Mouse (Mus musculus): ENCODE data around the gene Gm44965. TPM values are rescaled to one million over a fixed set of nuclear protein-coding genes. Genes with fewer than 3 reads are reported as not detected.

Gm44965 gene
- polyA plus RNA-seq (2012; ENCODE audit: low replicate concordance), result 1.0 TPM in 1 of 2 replicates, not detected in the other

GRCm38 (mm10) chr6:48593158-48594042 is at the start of gene Gm44965, which contains the start of gene Repin1:
TSS of gene Gm44965 (plus strand) at chr6:48593941.
TSS of gene Repin1 (plus strand) at chr6:48593883.

GRCm38 (mm10) chr6:48554280-48555103 is 39.2 kb upstream of the Gm44965 start, which contains the start of gene Lrrc61:
TSS of gene Lrrc61 (plus strand) at chr6:48554796.

GRCm38 (mm10) chr6:48572572-48573061 is 21.1 kb upstream of the Gm44965 start, which contains the start of gene Rarres2:
TSS of gene Rarres2 (minus strand) at chr6:48572789.

GRCm38 (mm10) chr6:48589194-48589750 is 4.5 kb upstream of the Gm44965 start, which contains the start of gene Gm45021:
TSS of gene Gm45021 (plus strand) at chr6:48589610.

GRCm38 (mm10) chr6:48601271-48602079 is 7.7 kb downstream of the Gm44965 start, which contains the start of gene Zfp775:
TSS of gene Zfp775 (plus strand) at chr6:48602063.

GRCm38 (mm10) chr6:48626464-48626863 is 32.7 kb downstream of the Gm44965 start, which contains the start of gene AI854703:
TSS of gene AI854703 (plus strand) at chr6:48626764.

GRCm38 (mm10) chr6:48646995-48647394 is 53.3 kb downstream of the Gm44965 start, which contains the start of gene Gimap8:
TSS of gene Gimap8 (plus strand) at chr6:48647234.

Other genes with a start within 250 kb of the Gm44965 start
- 4.3 and 9.1 TPM in 2 replicates for gene Krba1, start 198.4 kb upstream of the Gm44965 start, polyA plus RNA-seq (2012; ENCODE audit: low replicate concordance)
- gene Zfp467, start 148.1 kb upstream of the Gm44965 start, polyA plus RNA-seq (2012; ENCODE audit: low replicate concordance), result 5.6 and 7.6 TPM in 2 replicates
- 0.26 and 0.44 TPM in 2 replicates for gene Sspo, start 145.7 kb upstream of the Gm44965 start, polyA plus RNA-seq (2012; ENCODE audit: low replicate concordance)
- 0.25 and 3.8 TPM in 2 replicates for gene Atp6v0e2, start 56.3 kb upstream of the Gm44965 start, polyA plus RNA-seq (2012; ENCODE audit: low replicate concordance)
- 9.1 and 11.2 TPM in 2 replicates for gene Lrrc61, start 39.1 kb upstream of the Gm44965 start, polyA plus RNA-seq (2012; ENCODE audit: low replicate concordance)
- gene Rarres2, start 21.2 kb upstream of the Gm44965 start, polyA plus RNA-seq (2012; ENCODE audit: low replicate concordance), result 1.4 TPM in 1 of 2 replicates, not detected in the other
- not detected in 2 replicates for gene Gm45021, start 4.3 kb upstream of the Gm44965 start, polyA plus RNA-seq (2012; ENCODE audit: low replicate concordance)
- 10.0 TPM in 2 replicates for gene Repin1, start 58 bp upstream of the Gm44965 start, polyA plus RNA-seq (2012; ENCODE audit: low replicate concordance)
- gene Zfp775, start 8.1 kb downstream of the Gm44965 start, polyA plus RNA-seq (2012; ENCODE audit: low replicate concordance), result 1.2 and 1.5 TPM in 2 replicates
- gene AI854703, start 32.8 kb downstream of the Gm44965 start, polyA plus RNA-seq (2012; ENCODE audit: low replicate concordance), result 0.20 and 0.59 TPM in 2 replicates
- gene Gimap8, start 53.3 kb downstream of the Gm44965 start, polyA plus RNA-seq (2012; ENCODE audit: low replicate concordance), result 3.2 and 4.2 TPM in 2 replicates
- 0.52 TPM in 1 of 2 replicates, not detected in the other for gene Gimap9, start 82.2 kb downstream of the Gm44965 start, polyA plus RNA-seq (2012; ENCODE audit: low replicate concordance)
- gene Gimap4, start 90.6 kb downstream of the Gm44965 start, polyA plus RNA-seq (2012; ENCODE audit: low replicate concordance), result 1.3 and 5.0 TPM in 2 replicates
- gene Gimap6, start 114.3 kb downstream of the Gm44965 start, polyA plus RNA-seq (2012; ENCODE audit: low replicate concordance), result 4.5 and 8.3 TPM in 2 replicates
- not detected in 2 replicates for gene Gm28053, start 124.7 kb downstream of the Gm44965 start, polyA plus RNA-seq (2012; ENCODE audit: low replicate concordance)
- gene Gimap7, start 124.7 kb downstream of the Gm44965 start, polyA plus RNA-seq (2012; ENCODE audit: low replicate concordance), result 0.37 and 2.0 TPM in 2 replicates
- 14.6 and 21.6 TPM in 2 replicates for gene Gimap1, start 145.1 kb downstream of the Gm44965 start, polyA plus RNA-seq (2012; ENCODE audit: low replicate concordance)
- gene Gimap5, start 152.3 kb downstream of the Gm44965 start, polyA plus RNA-seq (2012; ENCODE audit: low replicate concordance), result 4.7 and 19.6 TPM in 2 replicates
- 24.2 and 84.0 TPM in 2 replicates for gene Gimap3, start 176.9 kb downstream of the Gm44965 start, polyA plus RNA-seq (2012; ENCODE audit: low replicate concordance)
- gene Tmem176a, start 247.0 kb downstream of the Gm44965 start, polyA plus RNA-seq (2012; ENCODE audit: low replicate concordance), result 6.4 and 44.5 TPM in 2 replicates
- 2.3 and 12.0 TPM in 2 replicates for gene Tmem176b, start 247.6 kb downstream of the Gm44965 start, polyA plus RNA-seq (2012; ENCODE audit: low replicate concordance)